Mouse (Mus musculus): ENCODE data around the gene Ago4. TPM values are rescaled to one million over a fixed set of nuclear protein-coding genes. Genes with fewer than 3 reads are reported as not detected.

Ago4 gene
- polyA plus RNA-seq, 1 experiment, result 0.02 TPM

- H3K27me3 ChIP-seq (replicated peaks), result peaks cover 1% of the 10 kb centered on the region
- peaks cover 8% of the 10 kb centered on the region for H3K4me1 ChIP-seq
- no peak overlapping the region for H3K4me3 ChIP-seq (replicated peaks)
- no peaks in the 10 kb centered on the region for H3K9me3 ChIP-seq
- TF ChIP-seq FLI1 (IDR thresholded peaks at IDR 0.05; ENCODE audit: low read length) (no peak), GATA1 (IDR thresholded peaks at IDR 0.05; ENCODE audit: borderline replicate concordance, low read length) (no peak)
- H3K36me3 ChIP-seq (replicated peaks; ENCODE audit: low read length), result no peaks in the 10 kb centered on the region
Measured at GRCm38 (mm10) chr4:126496963-126497362, 36.3 kb downstream of the Ago4 start.

DNA sequence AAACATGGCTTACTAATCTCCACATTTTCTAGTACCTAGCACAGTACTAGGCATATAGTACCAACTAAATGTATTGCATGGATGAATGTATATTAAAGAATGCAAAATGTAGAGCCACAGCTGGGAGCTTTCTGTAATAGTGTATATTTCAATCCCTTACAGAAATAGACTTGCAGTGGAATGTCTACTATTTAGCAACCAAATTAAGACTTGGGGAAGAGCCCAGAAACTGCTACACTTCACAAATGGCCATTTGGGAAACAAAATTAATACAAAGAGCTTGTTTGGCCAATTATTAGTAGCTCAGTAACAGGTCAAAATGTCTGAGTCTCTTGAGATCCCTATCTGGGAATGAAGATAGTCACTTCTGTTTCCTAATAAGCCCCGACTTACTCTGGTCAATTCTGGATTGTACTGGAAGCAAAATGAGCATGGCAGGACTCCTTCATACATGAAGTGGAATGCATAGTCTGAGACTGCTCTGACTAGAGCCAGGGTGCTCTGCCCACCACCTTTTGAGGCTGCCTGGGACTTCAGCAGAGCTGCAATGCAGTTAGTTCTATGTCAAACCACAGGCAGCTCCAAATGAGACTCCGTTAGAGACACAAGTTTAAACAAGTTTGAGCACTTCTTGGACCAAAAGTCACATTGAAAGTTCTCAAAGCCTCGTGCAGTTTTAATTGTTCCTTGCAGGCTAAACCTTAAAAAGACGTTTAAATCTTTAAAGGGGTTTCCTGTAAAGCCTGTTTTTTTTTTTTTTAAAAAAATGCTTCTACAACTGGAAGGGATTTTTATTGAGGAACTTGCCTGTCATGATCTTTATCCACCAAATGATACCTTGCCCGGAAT, 37.1 kb downstream of the Ago4 start:
- TF ChIP-seq GATA1 (IDR thresholded peaks at IDR 0.05; ENCODE audit: borderline replicate concordance, low read length), result no peak
- no peak for TF ChIP-seq FLI1 (IDR thresholded peaks at IDR 0.05; ENCODE audit: low read length)
- no peaks in the 10 kb centered on the region for H3K36me3 ChIP-seq (replicated peaks; ENCODE audit: low read length)

DNA sequence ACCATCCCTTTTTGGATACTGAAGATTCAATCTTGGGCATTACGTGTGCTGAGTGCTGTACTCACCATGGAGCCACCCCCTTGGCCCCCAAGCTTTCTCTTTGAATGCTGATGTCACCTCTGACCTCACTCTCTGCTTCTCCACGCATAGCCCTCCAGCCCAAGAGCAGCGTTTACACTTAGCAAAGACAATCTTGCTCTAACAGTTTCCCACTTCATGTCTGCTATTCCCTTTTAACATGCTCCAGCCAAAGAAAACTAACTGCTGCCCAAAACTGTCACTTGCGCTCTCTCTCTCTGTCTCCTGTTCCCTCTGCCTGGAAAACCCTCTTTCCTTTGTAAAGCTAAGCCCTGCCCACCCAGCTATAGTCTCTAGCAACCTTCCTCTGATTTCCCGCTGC, 37.8 kb downstream of the Ago4 start:
- no peak overlapping the region for H3K4me3 ChIP-seq (replicated peaks)
- TF ChIP-seq GATA1 (IDR thresholded peaks at IDR 0.05; ENCODE audit: borderline replicate concordance, low read length) (no peak), FLI1 (IDR thresholded peaks at IDR 0.05; ENCODE audit: low read length) (no peak)
- H3K4me1 ChIP-seq, result peaks cover 8% of the 10 kb centered on the region
- no peaks in the 10 kb centered on the region for H3K36me3 ChIP-seq (replicated peaks; ENCODE audit: low read length)
- H3K27me3 ChIP-seq (replicated peaks), result peaks cover 4% of the 10 kb centered on the region
- no peaks in the 10 kb centered on the region for H3K9me3 ChIP-seq

More for the DNA sequence above, 37.1 kb downstream of the Ago4 start:
- no peaks in the 10 kb centered on the region for H3K9me3 ChIP-seq
- H3K27me3 ChIP-seq (replicated peaks), result peaks cover 1% of the 10 kb centered on the region
- peaks cover 8% of the 10 kb centered on the region for H3K4me1 ChIP-seq
- no peak overlapping the region for H3K4me3 ChIP-seq (replicated peaks)

DNA sequence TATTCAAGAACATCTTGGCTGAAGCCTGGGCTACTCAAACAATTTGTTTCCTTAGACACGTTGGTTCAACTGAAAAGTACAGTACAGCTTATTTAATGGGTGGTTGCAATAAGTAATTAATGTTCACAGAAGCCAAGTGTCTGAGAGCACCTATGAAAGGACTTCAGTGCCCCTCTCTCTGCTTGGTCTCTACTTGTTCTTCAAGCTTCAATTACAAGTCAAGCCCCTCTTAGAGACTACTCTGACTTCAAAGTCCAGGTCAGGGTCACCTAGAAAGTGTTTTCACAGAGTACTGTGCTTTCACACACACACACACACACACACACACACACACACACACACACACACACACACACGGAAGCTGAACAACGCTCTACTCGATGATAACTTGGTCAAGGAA, 39.9 kb downstream of the Ago4 start:
- H3K4me3 ChIP-seq (replicated peaks), result no peak overlapping the region
- H3K4me1 ChIP-seq, result 0 out of 2 replicates have a peak, but pooled peaks cover 4% of the 10 kb centered on the region
- TF ChIP-seq FLI1 (IDR thresholded peaks at IDR 0.05; ENCODE audit: low read length) (no peak), GATA1 (IDR thresholded peaks at IDR 0.05; ENCODE audit: borderline replicate concordance, low read length) (no peak)
- H3K9me3 ChIP-seq, result no peaks in the 10 kb centered on the region
- peaks cover 4% of the 10 kb centered on the region for H3K27me3 ChIP-seq (replicated peaks)
- H3K36me3 ChIP-seq (replicated peaks; ENCODE audit: low read length), result no peaks in the 10 kb centered on the region

- TF ChIP-seq GATA1 (IDR thresholded peaks at IDR 0.05; ENCODE audit: borderline replicate concordance, low read length) (no peak), FLI1 (IDR thresholded peaks at IDR 0.05; ENCODE audit: low read length) (no peak)
- H3K36me3 ChIP-seq (replicated peaks; ENCODE audit: low read length), result no peaks in the 10 kb centered on the region
- 0 out of 2 replicates have a peak, but pooled peaks cover 4% of the 10 kb centered on the region for H3K4me1 ChIP-seq
- H3K4me3 ChIP-seq (replicated peaks), result no peak overlapping the region
- no peaks in the 10 kb centered on the region for H3K9me3 ChIP-seq
- peaks cover 5% of the 10 kb centered on the region for H3K27me3 ChIP-seq (replicated peaks)
Measured at GRCm38 (mm10) chr4:126491977-126492376, 41.3 kb downstream of the Ago4 start.

DNA sequence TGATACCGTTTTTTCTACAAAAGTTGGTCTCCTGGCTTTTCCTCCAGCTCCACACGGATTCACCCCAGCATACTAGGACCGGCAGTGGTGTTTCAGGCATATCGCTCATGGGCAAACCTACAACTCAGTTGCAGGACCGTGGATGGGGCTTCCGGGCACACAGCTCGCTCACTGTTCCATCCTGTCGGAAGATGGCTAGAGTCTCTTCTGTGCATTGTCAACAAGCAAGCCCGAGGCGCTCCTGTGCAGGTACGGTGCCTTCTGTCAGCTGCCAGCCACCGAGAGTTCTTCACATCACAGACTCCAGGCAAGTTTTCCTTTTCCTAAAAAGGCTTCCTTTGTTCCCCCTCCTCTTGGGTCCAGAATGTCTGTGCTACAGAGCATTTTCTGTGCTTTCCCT, 42.5 kb downstream of the Ago4 start:
- H3K4me1 ChIP-seq, result peaks cover 4% of the 10 kb centered on the region; the same call in 1 of the 2 replicates
- TF ChIP-seq GATA1 (IDR thresholded peaks at IDR 0.05; ENCODE audit: borderline replicate concordance, low read length) (no peak), FLI1 (IDR thresholded peaks at IDR 0.05; ENCODE audit: low read length) (no peak)
- peaks cover 5% of the 10 kb centered on the region for H3K27me3 ChIP-seq (replicated peaks)
- H3K9me3 ChIP-seq, result no peaks in the 10 kb centered on the region
- H3K4me3 ChIP-seq (replicated peaks), result peak overlapping the region; percentile 40
- no peaks in the 10 kb centered on the region for H3K36me3 ChIP-seq (replicated peaks; ENCODE audit: low read length)

DNA sequence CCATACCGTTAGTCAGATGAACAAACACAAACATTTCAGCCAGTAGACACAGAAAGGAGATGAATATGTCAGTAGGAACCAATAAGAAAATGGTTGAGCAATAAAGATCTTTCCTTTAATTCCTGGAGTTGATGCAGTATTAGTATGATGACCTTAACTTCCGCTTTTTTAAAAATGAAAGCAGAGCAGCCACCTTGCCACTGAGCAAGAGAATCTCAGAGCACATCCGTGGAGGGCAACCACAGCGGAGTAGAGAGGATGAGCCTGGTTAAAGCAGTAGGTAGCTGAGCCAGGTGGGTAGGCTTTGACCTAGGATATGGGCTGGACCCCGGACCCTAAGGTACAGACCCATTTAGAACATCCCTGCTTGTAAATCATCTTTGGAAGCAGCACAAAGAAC, 43.5 kb downstream of the Ago4 start:
- Histone ChIP-seq H3K27me3 (replicated peaks) (peaks cover 5% of the 10 kb centered on the region), H3K36me3 (replicated peaks; ENCODE audit: low read length) (no peaks in the 10 kb centered on the region), H3K9me3 (no peaks in the 10 kb centered on the region), H3K4me3 (replicated peaks) (peak overlapping the region; percentile 73), H3K4me1 (peaks cover 13% of the 10 kb centered on the region)
- TF ChIP-seq GATA1 (IDR thresholded peaks at IDR 0.05; ENCODE audit: borderline replicate concordance, low read length) (no peak), FLI1 (IDR thresholded peaks at IDR 0.05; ENCODE audit: low read length) (no peak)

- Histone ChIP-seq H3K4me1 (peaks cover 18% of the 10 kb centered on the region), H3K4me3 (replicated peaks) (no peak overlapping the region), H3K36me3 (replicated peaks; ENCODE audit: low read length) (no peaks in the 10 kb centered on the region), H3K27me3 (replicated peaks) (peaks cover 5% of the 10 kb centered on the region), H3K9me3 (no peaks in the 10 kb centered on the region)
- TF ChIP-seq GATA1 (IDR thresholded peaks at IDR 0.05; ENCODE audit: borderline replicate concordance, low read length) (no peak), FLI1 (IDR thresholded peaks at IDR 0.05; ENCODE audit: low read length) (no peak)
Measured at GRCm38 (mm10) chr4:126486217-126486616, 47.1 kb downstream of the Ago4 start.

GRCm38 (mm10) chr4:126485065-126485464, 48.2 kb downstream of the Ago4 start:
- H3K9me3 ChIP-seq, result no peaks in the 10 kb centered on the region
- peaks cover 18% of the 10 kb centered on the region for H3K4me1 ChIP-seq
- no peak for TF ChIP-seq FLI1 (IDR thresholded peaks at IDR 0.05; ENCODE audit: low read length)
- no peak for TF ChIP-seq GATA1 (IDR thresholded peaks at IDR 0.05; ENCODE audit: borderline replicate concordance, low read length)

GRCm38 (mm10) chr4:126483874-126484273, 49.4 kb downstream of the Ago4 start:
- no peaks in the 10 kb centered on the region for H3K36me3 ChIP-seq (replicated peaks; ENCODE audit: low read length)
- peaks cover 14% of the 10 kb centered on the region for H3K4me1 ChIP-seq
- H3K4me3 ChIP-seq (replicated peaks), result no peak overlapping the region
- H3K27me3 ChIP-seq (replicated peaks), result peaks cover 3% of the 10 kb centered on the region
- no peak for TF ChIP-seq GATA1 (IDR thresholded peaks at IDR 0.05; ENCODE audit: borderline replicate concordance, low read length)
- no peak for TF ChIP-seq FLI1 (IDR thresholded peaks at IDR 0.05; ENCODE audit: low read length)
- no peaks in the 10 kb centered on the region for H3K9me3 ChIP-seq

More at GRCm38 (mm10) chr4:126485065-126485464, 48.2 kb downstream of the Ago4 start:
- H3K36me3 ChIP-seq (replicated peaks; ENCODE audit: low read length), result no peaks in the 10 kb centered on the region
- peaks cover 3% of the 10 kb centered on the region for H3K27me3 ChIP-seq (replicated peaks)
- no peak overlapping the region for H3K4me3 ChIP-seq (replicated peaks)
